Mouse (Mus musculus) heart, adult 18-20 months (tissue): ENCODE measurements around the gene Ripply2. TPM values are rescaled to one million over a fixed set of nuclear protein-coding genes. Genes with fewer than 3 reads are reported as not detected.
"Not testable (repeated sequence)": the region's sequence is repeated elsewhere in the genome, so short reads cannot be mapped to it uniquely, and the experiment has no call there.

Source experiments
- DNase-seq, 2 experiments: peaks; one replicate each; pipeline ENCODE4 v3.0.0; 2021 to 2022; ENCODE audit warnings: mixed read lengths in 1 of 2
- long read RNA-seq, 2 experiments: library from polyadenylated mRNA; stranded (forward); transcript quantifications; one replicate each; pipeline ENCODE4 v2.0.0; 2021
- total RNA-seq, 2 experiments: library from RNA; stranded (reverse); gene quantifications; 2 replicates each; pipeline ENCODE4 v1.2.3; 2021

The Ripply2 gene
- total RNA-seq = not detected
- long read RNA-seq, experiment 1 = 0 reads
- long read RNA-seq, experiment 2, partial matches to known transcripts = 0 of 1 reads
- long read RNA-seq, experiment 2, other reads (novel, unspliced or antisense) = 0 of 1 reads

DNA sequence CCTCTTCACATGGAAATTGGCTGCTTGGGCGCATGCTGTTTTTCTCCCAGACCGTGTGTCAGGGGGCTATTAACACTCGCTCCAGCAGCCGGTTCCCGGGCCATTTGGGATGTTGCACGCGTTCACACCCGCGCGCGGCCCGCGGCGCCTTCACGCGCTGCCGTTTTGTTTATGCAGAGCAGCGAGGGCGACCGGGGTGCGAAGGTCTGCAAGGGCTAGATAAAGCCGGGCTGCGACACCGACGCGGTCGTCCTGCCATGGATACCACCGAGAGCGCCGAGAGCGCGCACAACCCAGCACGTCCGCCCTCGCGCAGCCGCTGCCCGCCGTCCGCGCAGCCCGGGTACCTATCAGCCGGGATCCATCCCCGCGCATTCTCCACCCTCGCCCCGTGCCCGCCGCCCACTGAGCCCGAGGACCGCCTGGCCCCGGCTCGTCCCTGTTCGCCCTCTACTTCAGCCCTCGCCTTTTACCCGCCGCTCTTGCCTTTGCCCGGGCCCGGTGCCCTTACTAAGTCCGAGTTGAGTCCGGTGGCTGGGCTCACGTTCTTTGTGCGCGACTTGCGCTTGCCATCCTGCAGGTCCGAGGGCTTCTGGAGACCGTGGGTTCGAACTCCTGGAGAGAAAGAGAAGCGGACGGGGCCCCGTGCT, at the start of gene Ripply2:
Ripply2 (plus strand) TSS at position 250 of the 650 bp plus-strand sequence.
- DNase-seq = no peak

DNA sequence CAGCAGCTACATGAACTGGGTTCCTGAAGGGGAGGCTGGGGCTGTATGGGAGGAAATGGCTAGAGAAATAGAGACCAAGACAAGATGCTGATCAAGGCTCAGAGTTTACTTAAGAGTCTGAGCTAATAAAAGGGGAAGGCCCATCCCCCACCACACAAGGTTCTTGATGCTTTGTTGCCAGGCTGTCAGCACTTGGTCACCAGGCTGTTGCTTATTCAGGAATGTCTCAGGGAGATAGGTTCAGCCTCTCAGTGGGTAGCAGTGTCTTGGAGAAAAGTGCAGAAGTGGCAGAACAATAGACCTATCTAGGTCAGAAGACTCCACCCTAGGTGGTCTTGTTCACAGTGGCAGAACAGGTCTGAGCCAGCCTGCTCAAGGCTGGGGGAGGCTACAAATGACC, 42.9 kb upstream of the Ripply2 start:
- not testable (repeated sequence) for DNase-seq

DNA sequence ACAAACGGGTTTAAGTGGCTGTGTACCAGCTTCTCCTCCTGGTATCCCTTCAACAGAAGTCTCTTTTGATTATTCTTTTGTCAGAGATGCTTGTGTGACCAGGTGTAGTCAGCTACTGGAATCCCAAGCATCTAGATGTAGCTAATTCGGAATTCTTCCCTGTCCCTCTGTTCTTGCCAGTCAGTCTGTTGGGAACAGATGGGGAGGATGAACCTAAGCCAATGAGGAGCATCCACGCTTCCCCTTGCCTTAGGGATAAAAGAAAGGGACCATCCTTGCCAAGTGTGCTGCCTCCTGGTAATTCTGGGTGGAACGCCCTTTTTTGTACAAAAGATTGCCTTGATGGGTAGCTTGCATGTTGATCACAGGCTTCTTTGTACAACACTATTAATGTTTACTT, 41.8 kb upstream of the Ripply2 start:
- DNase-seq = no peak

DNA sequence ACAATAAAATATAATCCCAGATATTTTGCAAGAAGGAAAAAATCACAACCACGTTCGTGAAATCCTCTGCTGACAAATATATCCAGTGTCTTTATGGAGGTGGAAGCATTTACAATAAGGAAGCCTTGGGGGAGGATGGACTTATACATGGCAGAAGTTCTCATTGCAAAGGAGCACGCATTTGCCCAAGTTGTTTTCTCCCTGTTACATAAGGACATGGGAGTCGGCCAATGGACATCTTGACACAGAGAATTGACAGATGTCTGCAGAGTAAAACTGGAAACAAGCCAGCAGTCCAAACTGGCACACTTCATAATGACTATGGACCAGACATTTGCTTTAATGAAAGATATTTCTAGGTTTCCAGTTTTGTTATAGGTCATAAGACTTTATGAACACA, 38.4 kb upstream of the Ripply2 start:
- peak; percentile 4 to 8 for DNase-seq

DNA sequence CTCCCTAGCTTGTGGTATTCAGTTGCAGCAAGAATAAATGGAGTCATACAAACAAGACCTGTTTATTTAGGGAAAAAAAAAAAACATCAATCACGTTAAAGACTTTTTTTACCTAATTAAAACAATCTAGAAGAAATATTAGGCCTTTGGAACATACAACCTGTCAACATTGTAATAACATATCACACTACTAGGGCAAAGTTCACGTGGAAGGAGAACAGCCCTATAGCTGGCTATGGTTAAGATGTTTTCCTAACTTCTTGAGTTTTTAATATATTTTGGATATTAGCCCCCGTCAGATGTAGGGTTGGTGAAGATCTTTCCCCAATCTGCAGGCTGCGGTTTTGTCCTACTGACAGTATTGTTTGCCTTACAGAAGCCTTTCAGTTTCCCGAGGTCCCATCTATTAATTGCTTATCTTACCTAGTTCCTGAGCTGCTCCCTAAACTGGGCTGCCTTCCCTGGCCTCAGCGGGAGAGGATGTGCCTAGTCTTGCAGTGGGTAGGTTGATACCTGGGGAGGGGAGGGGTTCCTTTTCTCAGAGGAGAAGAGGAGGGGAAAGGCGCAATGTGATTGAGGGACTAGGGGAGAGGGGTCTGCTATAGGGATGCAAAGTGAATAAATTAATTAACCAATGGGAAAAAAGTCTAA, 37.0 kb upstream of the Ripply2 start:
- no peak for DNase-seq

DNA sequence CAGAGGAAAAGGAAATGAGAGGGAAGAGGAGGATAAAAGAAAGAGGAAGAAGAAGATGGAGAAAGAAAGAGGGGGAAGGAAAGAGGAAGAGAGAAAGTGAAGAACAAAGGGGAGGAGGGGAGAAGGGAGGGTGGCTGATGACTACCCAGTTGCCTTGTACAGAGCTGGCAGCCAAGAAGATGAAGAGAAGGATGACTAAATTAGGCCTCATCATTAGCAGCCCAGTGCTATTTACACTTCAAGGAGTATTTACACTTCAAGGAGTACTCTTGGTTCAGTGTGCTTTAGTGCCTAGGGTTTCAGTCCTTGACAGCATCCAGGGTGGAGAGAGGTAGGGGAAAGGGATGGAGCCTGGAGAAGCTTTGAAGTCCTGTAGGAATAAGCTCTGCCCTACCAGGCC, 35.3 kb upstream of the Ripply2 start:
- DNase-seq = no peak

DNA sequence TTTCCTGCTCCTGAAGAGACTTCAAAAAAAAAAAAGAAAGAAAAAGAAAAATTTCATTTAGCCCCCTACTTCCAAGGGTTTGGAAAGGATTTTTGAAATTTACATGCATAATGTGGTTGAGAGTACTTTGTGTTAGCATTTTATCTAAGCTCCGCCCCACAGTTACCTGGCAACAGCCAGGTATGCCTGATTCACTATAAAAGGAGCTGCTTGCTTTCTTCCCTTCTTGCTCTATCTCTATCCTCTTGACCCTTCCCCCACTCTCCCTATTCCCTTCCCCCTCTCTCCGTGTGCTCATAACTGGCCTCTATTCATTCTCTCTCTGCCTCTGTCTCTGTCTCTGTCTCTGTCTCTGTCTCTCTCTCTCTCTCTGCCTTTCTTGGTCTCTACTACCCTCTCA, 34.4 kb upstream of the Ripply2 start:
- no peak for DNase-seq

DNA sequence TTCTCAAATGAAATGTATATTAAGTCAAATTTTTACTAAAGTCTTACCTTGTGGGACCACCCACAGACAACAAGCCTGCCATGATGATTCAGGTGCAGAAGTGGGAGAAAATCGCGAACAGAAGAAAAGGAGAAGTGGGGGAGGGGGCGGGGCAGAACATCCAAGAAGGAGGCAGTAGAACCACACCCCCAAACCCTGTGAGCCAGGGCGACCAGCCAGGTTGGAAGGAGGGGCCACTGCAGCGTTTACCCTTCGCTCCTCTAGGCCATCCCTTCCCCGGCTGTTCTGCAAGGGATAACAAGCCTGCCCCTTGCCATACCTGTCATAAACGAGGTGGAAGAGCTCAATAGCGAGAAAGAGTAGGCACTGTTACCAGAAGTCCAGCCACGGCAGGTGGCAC, 33.8 kb upstream of the Ripply2 start:
- no peak for DNase-seq

DNA sequence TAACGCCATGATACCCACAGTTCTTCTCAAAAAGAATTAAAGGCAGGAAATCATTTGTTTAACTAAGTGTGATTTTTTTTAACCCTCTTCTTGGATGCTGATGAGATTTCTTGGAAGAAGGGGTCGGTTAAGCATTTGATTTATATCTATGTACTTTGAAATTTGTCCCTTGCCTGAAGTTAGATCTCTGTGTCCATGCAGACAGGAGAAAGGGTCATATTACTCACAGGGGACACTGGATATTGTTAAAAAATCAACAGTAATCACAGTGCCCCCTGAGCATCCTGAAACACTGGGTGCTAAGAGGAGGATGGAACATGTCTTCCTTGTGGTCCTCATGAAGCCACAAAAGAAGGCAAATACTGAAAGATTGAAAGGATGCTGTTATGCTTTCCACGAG, 30.8 kb upstream of the Ripply2 start:
- DNase-seq = no peak

DNA sequence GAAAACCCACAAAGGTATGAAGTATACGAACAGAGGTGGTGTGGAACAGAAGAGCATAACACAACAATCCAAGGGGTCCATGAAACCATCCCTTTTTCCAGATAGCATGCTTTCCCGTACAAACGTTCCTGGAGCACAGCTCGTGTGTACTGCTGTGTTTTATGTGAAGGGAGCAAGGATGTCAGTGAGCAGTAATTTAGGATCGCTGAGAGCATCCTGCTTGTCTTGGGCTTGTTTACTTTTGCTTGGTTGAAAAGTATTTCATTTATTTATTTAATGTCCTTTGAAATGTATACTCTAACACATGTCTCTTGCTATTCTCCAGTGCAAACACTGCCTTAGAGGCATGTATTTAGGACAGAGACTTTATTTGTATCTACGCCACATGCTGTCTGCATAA, 30.2 kb upstream of the Ripply2 start:
- DNase-seq = no peak

DNA sequence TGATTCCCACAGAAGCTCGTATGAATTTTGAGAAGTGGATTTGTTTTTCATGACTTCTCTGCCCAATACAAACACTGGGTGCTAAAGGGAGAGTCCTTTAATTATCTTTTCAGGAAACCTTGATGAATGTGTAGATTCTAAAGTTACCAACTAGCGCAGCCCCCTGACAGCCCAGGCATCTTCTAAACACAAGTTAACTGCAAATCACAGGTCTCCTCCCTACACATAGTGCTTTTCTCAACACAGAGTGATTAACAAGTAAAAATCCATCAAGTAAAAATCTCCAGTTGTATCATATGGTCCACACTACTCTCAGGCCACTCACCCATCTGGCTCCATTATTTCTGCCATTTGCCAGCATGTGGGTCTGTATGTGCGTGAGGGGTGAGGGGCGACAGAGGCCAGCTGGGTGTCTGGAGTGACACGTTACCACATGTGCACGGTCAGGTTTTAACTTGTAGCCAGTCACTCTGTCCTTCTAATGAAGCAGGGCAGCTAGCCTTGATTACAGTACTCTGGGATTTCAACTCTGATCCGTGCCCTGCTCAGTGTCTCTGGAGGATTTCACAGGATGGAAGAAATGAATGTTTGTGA, 28.5 kb upstream of the Ripply2 start:
- DNase-seq = no peak

DNA sequence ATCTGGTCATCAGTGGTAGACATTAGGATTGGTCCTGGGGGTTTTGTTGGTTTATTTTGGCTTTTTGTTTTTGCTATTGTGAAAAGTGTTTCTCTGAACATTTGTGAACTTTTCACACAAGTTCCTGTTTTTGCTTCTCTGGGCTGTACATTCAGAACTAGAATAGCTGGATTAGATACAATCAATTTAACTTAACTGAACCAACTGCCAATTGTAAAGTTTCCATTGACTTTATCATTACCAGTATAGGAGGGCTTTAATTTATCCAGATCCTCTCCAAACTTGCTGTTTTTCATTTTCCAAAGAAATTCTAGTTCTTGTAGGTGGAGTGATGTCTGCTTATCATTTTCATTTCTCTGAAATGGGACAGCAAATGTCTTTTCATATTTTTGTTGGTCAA, 25.5 kb upstream of the Ripply2 start:
- DNase-seq = no peak

DNA sequence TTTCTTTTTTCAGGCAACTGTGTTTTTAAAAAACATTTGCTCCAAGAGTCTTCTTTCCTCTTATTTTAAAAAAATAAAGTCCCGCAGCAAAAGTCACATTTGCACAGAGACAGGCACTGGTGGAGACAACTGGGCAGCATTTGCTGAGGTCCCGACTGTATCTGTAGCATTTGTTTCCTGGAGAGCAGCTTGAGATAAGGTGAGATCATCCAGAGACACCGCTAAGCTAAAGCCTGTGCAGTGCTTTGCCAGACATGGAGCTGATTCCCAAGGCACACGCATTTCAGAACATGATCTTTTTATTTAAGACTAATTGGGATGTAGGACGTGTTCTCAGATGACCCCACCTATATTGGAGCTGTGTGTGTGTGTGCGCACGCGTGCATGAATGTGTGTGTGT, 23.6 kb upstream of the Ripply2 start:
- DNase-seq = no peak

DNA sequence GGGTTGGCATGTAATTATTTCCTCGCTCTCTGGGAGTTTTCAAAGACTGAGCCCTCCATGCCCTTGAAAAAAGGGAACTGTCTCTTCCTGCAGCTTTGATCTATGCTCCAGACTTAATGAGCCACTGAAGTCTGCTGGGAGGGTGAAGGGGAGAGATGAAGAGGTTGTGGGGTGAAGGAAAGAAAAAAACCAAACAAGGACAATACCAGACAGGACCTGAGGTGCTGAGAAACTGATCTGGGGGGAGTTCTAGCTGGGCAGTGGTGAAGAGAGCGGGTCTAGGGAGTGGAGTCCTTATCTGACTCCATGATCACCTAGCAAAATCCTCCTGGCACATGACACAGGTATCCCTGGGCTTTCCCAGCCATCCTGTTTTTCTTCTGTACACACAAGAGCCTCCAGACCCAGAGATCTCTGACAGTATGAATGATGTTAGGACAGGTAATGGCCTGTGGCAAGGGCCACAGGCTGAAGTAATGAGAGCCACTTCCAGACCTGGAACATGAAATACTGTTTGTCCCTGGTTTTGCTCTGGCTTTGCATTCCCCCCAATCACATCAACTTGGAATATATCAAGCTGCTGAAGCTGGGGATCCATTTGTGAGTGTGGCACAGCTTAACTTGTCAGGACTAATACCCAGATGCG, 18.2 kb upstream of the Ripply2 start:
- no peak for DNase-seq

DNA sequence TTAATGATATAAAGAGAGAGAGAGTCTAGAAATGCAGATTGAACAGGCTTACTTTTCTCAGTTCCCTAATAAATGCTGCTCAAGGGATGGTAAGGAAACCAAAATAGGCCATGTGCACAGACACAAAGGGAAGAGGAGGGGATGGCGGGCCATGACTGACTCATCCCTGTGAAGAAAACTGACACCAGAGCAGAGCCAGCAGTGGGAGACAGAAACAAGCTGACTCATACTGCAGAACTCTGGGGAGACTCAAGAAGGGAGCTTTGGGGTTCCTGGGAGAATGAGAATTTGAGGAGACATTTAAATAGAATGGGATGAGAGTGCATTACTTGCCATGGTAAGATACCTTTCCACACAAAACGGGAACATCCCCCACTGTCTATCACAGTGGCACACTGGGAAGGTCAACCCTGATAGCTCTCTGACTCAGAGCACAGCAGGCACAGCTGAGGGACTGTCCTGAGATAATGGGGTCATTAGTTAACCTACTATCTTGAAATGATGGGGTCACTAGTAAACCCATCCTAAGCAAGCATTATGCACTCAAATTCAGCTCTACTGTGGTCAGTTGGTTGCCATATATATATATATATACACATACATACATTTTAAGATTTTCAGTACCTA, 15.3 kb upstream of the Ripply2 start:
- no peak for DNase-seq

DNA sequence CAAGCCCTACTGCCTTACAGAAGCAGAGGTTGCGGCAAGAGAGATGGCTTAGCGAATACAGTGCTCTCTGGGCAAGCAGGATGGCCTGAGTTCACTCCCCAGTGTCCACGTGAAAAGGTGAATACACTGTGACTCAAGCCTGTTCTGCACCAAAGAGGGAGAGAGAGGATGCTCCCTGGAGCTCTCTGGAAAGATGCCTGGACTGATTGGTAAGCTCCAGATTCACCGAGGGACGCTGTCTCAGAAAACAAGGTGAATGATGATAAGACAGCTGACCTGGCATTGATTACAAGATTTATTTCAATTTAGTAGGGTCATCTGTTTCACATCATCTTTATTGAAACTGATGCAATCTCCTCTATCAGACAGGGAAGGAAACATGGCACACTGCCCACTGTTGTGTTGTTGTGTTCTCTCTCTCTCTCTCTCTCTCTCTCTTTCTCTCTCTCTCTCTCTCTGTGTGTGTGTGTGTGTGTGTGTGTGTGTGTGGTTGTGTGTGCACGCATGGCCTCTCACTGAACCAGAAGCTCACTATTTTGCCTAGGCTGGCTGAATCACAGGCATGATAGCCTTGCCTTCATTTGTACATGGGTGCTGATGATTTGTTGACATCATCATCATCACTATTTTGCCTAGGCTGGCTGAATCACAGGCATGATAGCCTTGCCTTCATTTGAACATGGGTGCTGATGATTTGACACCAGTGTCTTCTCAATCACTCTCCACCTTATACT, 10.5 kb upstream of the Ripply2 start:
- no peak for DNase-seq

DNA sequence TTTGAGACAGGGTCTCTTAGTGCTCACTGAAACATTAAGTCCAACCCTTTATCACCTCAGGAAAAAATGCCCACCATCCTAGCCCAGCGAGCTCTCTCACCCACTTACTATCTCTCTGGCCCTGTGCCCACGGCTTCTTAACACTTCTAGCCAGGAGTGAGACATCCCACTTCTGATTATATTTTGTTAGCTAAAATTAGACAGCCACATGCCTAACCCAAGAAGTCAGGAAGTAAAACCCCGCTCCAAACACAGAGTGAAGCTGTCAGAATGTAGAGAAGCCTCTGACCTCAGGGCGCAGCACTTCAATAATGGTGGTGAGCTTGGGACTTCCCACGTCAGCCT, 9.9 kb upstream of the Ripply2 start:
- DNase-seq = peak; percentile 29 to 40

DNA sequence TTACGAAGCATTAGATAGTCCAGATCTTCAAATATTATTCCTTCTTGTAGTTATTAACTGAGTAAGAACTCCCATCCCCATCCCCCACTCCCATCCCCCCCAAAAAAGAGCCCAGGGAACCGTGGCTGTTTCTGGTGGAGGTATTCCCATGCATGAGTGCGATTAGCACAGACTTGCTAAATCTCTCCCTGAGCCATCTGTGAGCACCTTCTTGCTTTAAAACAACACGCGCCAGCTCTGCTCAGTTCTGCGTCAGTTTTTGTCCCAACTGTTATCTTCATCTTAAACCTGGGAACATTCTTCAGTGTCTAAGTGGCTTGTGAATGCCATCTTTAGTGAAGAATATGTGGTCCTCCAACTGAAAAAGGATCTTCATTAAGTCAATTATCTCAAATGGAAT, 6.8 kb upstream of the Ripply2 start:
- no peak for DNase-seq

DNA sequence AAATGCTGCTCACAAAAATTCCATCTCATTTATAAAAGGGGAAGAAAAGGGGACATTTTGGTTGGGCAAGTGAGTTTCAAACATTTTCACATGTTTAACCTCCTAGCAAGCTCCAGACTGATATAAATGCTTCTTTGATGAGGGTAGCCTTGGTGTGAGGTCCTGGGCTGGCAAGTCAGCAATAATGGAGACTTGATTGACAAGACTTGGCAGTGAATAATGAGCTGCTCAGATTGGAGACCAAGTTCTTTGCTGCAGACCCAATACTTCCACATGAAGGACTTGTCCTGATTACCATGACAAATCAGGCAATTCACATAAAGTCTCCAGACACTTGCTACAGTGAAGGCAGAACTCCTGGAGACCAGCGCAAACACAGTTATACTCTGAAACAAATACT, 6.4 kb upstream of the Ripply2 start:
- DNase-seq = no peak

DNA sequence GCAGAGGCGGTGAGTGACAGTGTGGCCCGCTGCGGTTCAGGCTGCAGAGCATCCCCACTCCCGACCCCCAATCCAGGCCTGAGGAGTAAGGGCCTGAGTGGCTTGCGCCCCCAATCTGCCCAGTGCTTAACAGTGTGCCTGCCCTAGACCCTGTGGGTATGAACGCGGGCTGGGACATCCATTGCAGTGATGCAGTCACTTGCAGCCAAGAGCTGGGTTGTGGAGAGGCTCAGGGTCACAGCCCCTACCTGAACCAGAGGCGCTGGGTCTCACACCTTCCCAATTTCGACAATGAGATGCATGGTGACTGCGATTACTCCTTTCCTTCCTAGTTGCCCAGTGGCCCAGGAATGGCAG, 579 bp downstream of the Ripply2 start:
- DNase-seq = no peak

DNA sequence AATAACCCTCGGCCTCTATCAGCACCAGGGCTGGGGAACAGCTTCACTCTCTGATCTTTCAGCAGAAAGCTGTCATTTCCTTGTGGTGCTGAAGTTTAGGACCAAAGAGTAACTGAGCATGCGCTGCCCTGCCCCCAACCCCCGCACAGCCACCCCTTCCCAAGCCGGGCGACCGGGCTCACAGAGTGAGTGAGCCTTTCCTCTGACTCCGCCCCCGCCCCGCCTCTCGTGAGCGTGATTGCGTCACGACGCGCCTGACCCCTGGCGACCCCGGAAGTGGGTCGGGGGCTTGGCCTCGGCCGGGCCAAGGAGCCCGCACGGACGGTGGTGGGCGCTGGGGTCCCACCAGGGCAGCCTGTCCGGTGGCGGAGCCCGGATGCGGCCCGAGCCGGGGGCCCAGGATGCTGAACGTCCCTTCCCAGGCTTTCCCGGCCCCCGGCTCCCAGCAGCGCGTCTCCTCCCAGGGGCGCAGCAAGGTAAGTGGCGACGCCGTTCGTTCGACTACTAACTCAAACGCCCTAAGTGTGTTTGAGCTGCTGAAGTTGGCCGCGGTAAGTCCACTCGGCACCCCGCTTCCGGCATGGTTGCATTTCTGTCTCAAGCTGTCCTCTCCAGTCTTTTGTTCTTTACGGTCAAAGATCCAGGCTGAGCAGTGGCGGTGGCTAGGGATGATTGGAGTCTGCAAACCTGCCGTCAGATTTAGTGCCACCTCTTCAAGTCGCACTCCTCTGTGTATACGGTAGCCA, 6.6 kb downstream of the Ripply2 start, which contains the start of gene Cyb5r4:
Cyb5r4 (plus strand) TSS at position 237 of the 746 bp plus-strand sequence.
- DNase-seq = peak; percentile 95 to 98
